20 mouse cellular contexts compared by ENCODE assay signal in genomic region chr7:133440086-133440485, GRCm38 (mm10).
A peak's percentile ranks its signal among the peaks of the same experiment; 100 is the strongest.
DNase-seq lines count a peak whose midpoint lies in the region; ATAC-seq and TF ChIP-seq lines count a peak whose summit lies in the region.
"Had no signal": no experiment of that assay in that cellular context is flagged by ENCODE, and none has a peak within 500 bp of the region (broad histone marks: within the 10 kb centered on the region; RNA-seq: fewer than 3 reads in every experiment).

No protein-coding gene starts in this region.

- 0 out of 2 replicates have a peak overlapping the region, but pooled peaks have one; percentile 14 for H3K27ac ChIP-seq in midbrain, embryonic 13.5 days
- H3K27ac ChIP-seq in midbrain, embryonic 11.5 days (ENCODE audit: low read depth, low read length): no peak overlapping the region
- H3K27ac ChIP-seq in forebrain, embryonic 11.5 days (ENCODE audit: low read depth, low read length): peak overlapping the region; percentile 39
- 0 out of 2 replicates have a peak overlapping the region, but pooled peaks have one; percentile 50 for H3K27ac ChIP-seq in limb, embryonic 10.5 days
- H3K27ac ChIP-seq in gastrocnemius, adult 2 months: no peak overlapping the region
- H3K27ac ChIP-seq: intestine, embryonic 15.5 days; layer of hippocampus, adult 2 months; neural tube, embryonic 12.5 days; stomach, embryonic 15.5 days had no signal

- no peak for TF ChIP-seq CTCF in gastrocnemius, adult 2 months (IDR thresholded peaks at IDR 0.05)

- 0 out of 2 replicates have a peak overlapping the region, but pooled peaks have one; percentile 40 for H3K4me2 ChIP-seq in midbrain, embryonic 13.5 days (replicated peaks)
- H3K4me2 ChIP-seq in midbrain, embryonic 11.5 days: no peak overlapping the region
- H3K4me2 ChIP-seq in forebrain, embryonic 11.5 days (ENCODE audit: low read depth, low read length, severe bottlenecking): no peak overlapping the region; the same call in 1 of the 2 replicates
- H3K4me2 ChIP-seq: intestine, embryonic 15.5 days; neural tube, embryonic 12.5 days; stomach, embryonic 15.5 days had no signal

- peaks cover 11% of the 10 kb centered on the region; the same call in 1 of the 2 replicates for H3K27me3 ChIP-seq in midbrain, embryonic 13.5 days
- no peaks in the 10 kb centered on the region for H3K27me3 ChIP-seq in midbrain, embryonic 11.5 days (ENCODE audit: control insufficient read depth, insufficient read depth, low read length)
- no peaks in the 10 kb centered on the region for H3K27me3 ChIP-seq in forebrain, embryonic 11.5 days (ENCODE audit: control insufficient read depth, insufficient read depth, low read length)
- H3K27me3 ChIP-seq in limb, embryonic 10.5 days (ENCODE audit: low read depth, poor library complexity, severe bottlenecking): no peaks in the 10 kb centered on the region
- H3K27me3 ChIP-seq: intestine, embryonic 15.5 days; neural tube, embryonic 12.5 days; stomach, embryonic 15.5 days had no signal

- peaks cover 46% of the 10 kb centered on the region for H3K4me1 ChIP-seq in midbrain, embryonic 13.5 days (replicated peaks)
- peaks cover 28% of the 10 kb centered on the region for H3K4me1 ChIP-seq in midbrain, embryonic 11.5 days (ENCODE audit: control insufficient read depth, insufficient read depth, low read length)
- peaks cover 24% of the 10 kb centered on the region; the same call in 1 of the 2 replicates for H3K4me1 ChIP-seq in forebrain, embryonic 11.5 days (replicated peaks; ENCODE audit: control insufficient read depth, insufficient read depth, low read length)
- peaks cover 31% of the 10 kb centered on the region for H3K4me1 ChIP-seq in limb, embryonic 10.5 days
- H3K4me1 ChIP-seq: intestine, embryonic 15.5 days; stomach, embryonic 15.5 days had no signal

- no peaks in the 10 kb centered on the region for H3K9me3 ChIP-seq in midbrain, embryonic 13.5 days
- no peaks in the 10 kb centered on the region for H3K9me3 ChIP-seq in midbrain, embryonic 11.5 days (ENCODE audit: control insufficient read depth, low read length)
- H3K9me3 ChIP-seq in forebrain, embryonic 11.5 days (ENCODE audit: control insufficient read depth, low read length): no peaks in the 10 kb centered on the region
- H3K9me3 ChIP-seq in limb, embryonic 10.5 days (replicated peaks): no peaks in the 10 kb centered on the region
- H3K9me3 ChIP-seq: intestine, embryonic 15.5 days; midbrain, embryonic 12.5 days; neural tube, embryonic 12.5 days; stomach, embryonic 15.5 days had no signal

- no peak overlapping the region for H3K4me3 ChIP-seq in midbrain, embryonic 13.5 days (replicated peaks)
- no peak overlapping the region for H3K4me3 ChIP-seq in midbrain, embryonic 11.5 days (ENCODE audit: low read depth, low read length)
- H3K4me3 ChIP-seq in forebrain, embryonic 11.5 days (ENCODE audit: low read depth, low read length): no peak overlapping the region
- no peak overlapping the region for H3K4me3 ChIP-seq in limb, embryonic 10.5 days
- H3K4me3 ChIP-seq in gastrocnemius, adult 2 months: no peak overlapping the region
- H3K4me3 ChIP-seq: intestine, embryonic 15.5 days; neural tube, embryonic 12.5 days; stomach, embryonic 15.5 days had no signal

- ATAC-seq in midbrain, embryonic 13.5 days: no peak
- no peak for ATAC-seq in midbrain, embryonic 11.5 days (ENCODE audit: low FRiP score)
- ATAC-seq in forebrain, embryonic 11.5 days (replicated peaks; ENCODE audit: low FRiP score): 0 out of 2 replicates have a peak, but pooled peaks have one; percentile 7
- ATAC-seq in inflammation-experienced regulatory T-cells, adult 6 months: no peak
- ATAC-seq: CD4-positive, CD25-positive, alpha-beta regulatory T cell, adult 4 months; intestine, embryonic 15.5 days had no signal

- H3K9ac ChIP-seq in midbrain, embryonic 13.5 days (replicated peaks): no peak overlapping the region
- H3K9ac ChIP-seq in midbrain, embryonic 11.5 days (ENCODE audit: low read length): no peak overlapping the region
- no peak overlapping the region for H3K9ac ChIP-seq in forebrain, embryonic 11.5 days (ENCODE audit: low read length)
- H3K9ac ChIP-seq: intestine, embryonic 15.5 days; midbrain, embryonic 12.5 days; neural tube, embryonic 12.5 days; stomach, embryonic 15.5 days had no signal

- WGBS in midbrain, embryonic 13.5 days: 54% methylated on average over 6 of the region's 6 CpGs
- 61% methylated on average over 6 of the region's 6 CpGs for WGBS in midbrain, embryonic 11.5 days
- 34% methylated on average over 6 of the region's 6 CpGs for WGBS in forebrain, embryonic 11.5 days
- 86% methylated on average over 6 of the region's 6 CpGs for WGBS in limb, embryonic 10.5 days

- DNase-seq in midbrain, embryonic 11.5 days (ENCODE audit: low spot score, missing footprints): no peak
- no peak for DNase-seq in forebrain, embryonic 11.5 days (ENCODE audit: low spot score)
- DNase-seq in limb, embryonic 10.5 days (ENCODE audit: low spot score): no peak
- DNase-seq in embryo, embryonic 11 days: no peak
- DNase-seq in gastrocnemius, adult 2 months: no peak
- DNase-seq: cerebellum, adult 9-10 months; heart, adult 18-20 months; lung, adult 18-20 months; lung, postnatal 4 days; right cerebral cortex, postnatal 14 days; thymus, adult 2 months had no signal

- H3K36me3 ChIP-seq in midbrain, embryonic 13.5 days: no peaks in the 10 kb centered on the region
- H3K36me3 ChIP-seq in midbrain, embryonic 11.5 days (ENCODE audit: control insufficient read depth, insufficient read depth, low read length): no peaks in the 10 kb centered on the region
- no peaks in the 10 kb centered on the region for H3K36me3 ChIP-seq in forebrain, embryonic 11.5 days (ENCODE audit: control insufficient read depth, insufficient read depth, low read length)
- H3K36me3 ChIP-seq in limb, embryonic 10.5 days: no peaks in the 10 kb centered on the region
- H3K36me3 ChIP-seq: G1E; intestine, embryonic 15.5 days; midbrain, embryonic 12.5 days; neural tube, embryonic 12.5 days; stomach, embryonic 15.5 days had no signal

- intact Hi-C loops in gastrocnemius, adult 2 months (cut with DNase I): no loop called here

Comparison
In these comparisons a context has a peak if more than half of its experiments do, and no peak if none do; other contexts are left out.
1. H3K27ac ChIP-seq: peak in midbrain, embryonic 13.5 days (single experiment), forebrain, embryonic 11.5 days (single experiment) and limb, embryonic 10.5 days (single experiment); none in midbrain, embryonic 11.5 days (single experiment) and gastrocnemius, adult 2 months (single experiment).